Mouse (Mus musculus) small intestine, adult 2 months (tissue): Measurements from ENCODE around the gene Akap2.

Experiments used
- CTCF ChIP-seq: fragments of 200-500 bp; IDR thresholded peaks from 2 replicates; pipeline ENCODE4 v1.5.1; 2012; ENCODE audit warnings: low read depth, mild to moderate bottlenecking, control low read depth, inconsistent platforms, low read length, moderate library complexity, mixed read lengths; ENCODE audit not compliant: insufficient replicate concordance, insufficient read length; ENCODE audit errors: extremely low read depth
- POLR2A ChIP-seq: fragments of 200-500 bp; IDR thresholded peaks from 2 replicates; pipeline ENCODE4 v1.6.1; 2012; ENCODE audit warnings: low read depth, mild to moderate bottlenecking, control low read depth, inconsistent platforms, low read length, moderate library complexity

- no peak for TF ChIP-seq CTCF
- TF ChIP-seq POLR2A = no peak
Measured at GRCm38 (mm10) chr4:57674351-57674750, 43.1 kb upstream of the Akap2 start.
